Mouse (Mus musculus) induced T-regulatory cell, adult 2 months (primary cell): ENCODE measurements around the gene Cog5.

ENCODE experiments used
- DNase-seq: peaks from one replicate; pipeline ENCODE4 v3.0.0-alpha.2; 2012; ENCODE audit warnings: low read depth

Cog5 gene

DNA sequence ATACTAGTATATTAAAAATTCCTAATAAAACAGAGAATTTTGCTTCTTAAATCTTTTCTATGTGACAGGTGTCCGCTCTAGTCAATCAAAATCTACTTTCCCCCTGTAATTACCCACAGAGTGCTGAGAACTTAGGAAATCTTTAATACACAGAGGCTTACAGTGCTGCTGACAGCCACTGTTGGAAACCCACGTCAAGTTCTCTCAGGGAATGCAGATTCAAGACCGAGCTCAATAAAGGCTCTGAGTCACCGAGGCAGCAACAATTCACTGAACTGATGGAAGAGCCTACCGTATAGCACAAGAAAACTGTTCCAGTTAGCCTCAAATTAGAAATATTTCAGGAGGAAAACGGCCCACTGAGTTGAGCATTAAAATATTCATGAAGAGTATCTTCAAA, 329.1 kb downstream of the Cog5 start:
- no peak for DNase-seq

DNA sequence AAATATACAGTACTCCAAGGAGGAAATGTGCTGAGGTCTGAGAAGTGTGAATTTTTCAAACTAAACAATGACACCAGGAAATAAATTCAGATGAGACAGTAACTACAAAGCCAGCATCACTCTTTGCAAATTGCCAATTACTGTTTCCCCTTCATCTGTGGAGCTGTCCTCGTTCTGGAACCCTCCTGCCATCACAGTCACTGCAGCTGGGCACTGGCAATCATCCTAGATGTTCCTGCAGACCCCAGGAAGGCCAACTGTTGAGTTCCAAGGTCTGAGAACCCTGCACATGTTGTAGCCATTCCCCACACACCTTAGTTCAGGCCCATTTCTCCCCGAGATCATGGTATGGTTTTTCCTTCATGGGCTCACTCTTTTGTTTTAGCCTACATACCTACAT, 329.5 kb downstream of the Cog5 start:
- DNase-seq, result no peak

DNA sequence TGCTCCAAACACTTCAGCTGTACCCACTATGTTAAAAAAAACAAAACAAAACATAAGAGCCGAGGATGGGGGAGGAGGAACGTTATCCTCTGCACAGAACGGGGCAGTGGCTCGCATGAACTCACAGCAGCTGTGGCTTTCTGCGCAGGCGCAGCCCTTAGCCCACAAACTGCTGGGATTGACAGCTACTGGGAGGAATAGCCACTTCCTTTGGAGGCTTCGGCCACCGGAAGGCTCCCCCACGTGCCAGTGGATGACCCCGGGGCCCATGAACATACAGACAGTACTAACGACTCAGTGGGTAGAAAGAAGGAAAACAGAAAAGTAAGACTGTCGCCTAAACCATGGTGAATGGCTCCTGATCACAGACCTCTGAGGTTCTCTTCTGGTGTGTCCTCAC, 330.0 kb downstream of the Cog5 start:
- DNase-seq, result no peak

DNA sequence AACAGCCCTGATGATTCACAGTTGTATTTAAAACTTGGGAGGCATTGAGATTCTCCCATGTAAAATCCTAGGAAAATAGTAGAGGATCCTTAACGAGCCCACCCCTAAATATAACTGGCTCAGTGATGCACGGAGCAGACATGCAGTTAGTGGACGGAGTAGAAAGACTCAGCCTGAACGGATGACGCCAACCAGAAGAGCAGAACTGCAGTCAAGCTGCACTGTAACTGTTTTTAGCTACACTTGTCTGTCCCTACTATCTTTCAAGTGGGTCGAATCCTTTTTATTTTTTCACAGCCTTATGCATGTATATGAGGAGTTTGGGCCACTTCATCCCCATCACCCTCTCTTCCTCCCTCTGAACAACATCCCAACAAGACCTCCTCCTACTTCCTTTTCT, 331.1 kb downstream of the Cog5 start:
- DNase-seq, result no peak

DNA sequence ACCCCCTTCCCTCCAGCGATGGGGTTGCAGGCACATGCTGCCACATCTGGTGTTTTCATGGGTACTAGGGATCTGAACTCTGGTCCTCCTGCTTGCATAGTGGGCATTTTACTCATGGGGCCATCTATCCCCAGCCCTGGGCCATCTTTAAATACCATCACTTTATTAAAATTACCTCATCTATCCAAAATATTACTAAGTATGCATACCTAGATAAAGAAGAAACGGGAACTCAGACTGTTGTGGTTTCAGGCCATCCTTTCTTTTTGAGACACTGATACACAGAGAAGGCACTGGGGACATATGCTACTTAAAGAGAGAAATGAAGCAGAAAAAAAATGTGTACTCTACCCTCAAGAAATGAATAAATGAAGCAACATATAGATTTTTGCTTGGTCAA, 331.8 kb downstream of the Cog5 start:
- DNase-seq, result no peak
